Mouse (Mus musculus) myocyte (in vitro differentiated cells): ENCODE measurements around the gene Txnrd1. TPM values are rescaled to one million over a fixed set of nuclear protein-coding genes. Genes with fewer than 3 reads are reported as not detected.

Experiments
- H3K27me3 ChIP-seq: one replicate; pipeline ENCODE4 v1.6.1; 2011; ENCODE audit not compliant: control insufficient read depth, insufficient read depth, insufficient read length
- H3K36me3 ChIP-seq: one replicate; pipeline ENCODE4 v1.6.1; 2011; ENCODE audit not compliant: control insufficient read depth, insufficient read depth
- H3K4me2 ChIP-seq: one replicate; pipeline ENCODE4 v1.6.1; 2011; ENCODE audit warnings: low read depth, control low read depth
- H3K4me3 ChIP-seq: one replicate; pipeline ENCODE4 v1.5.1; 2011; ENCODE audit warnings: mild to moderate bottlenecking, control low read depth, moderate library complexity
- H3K79me2 ChIP-seq: one replicate; pipeline ENCODE4 v1.6.1; 2011; ENCODE audit not compliant: control insufficient read depth, insufficient read depth
- H3ac ChIP-seq: one replicate; pipeline ENCODE4 v1.6.1; 2011; ENCODE audit not compliant: control insufficient read depth, insufficient read length
- CEBPB ChIP-seq: IDR thresholded peaks from 2 replicates; pipeline ENCODE4 v1.6.1; 2011; ENCODE audit warnings: mild to moderate bottlenecking, moderate library complexity; ENCODE audit not compliant: poor library complexity, insufficient read depth, severe bottlenecking
- E2F4 ChIP-seq: IDR thresholded peaks from one replicate; pipeline ENCODE4 v1.6.1; 2011; ENCODE audit warnings: mild to moderate bottlenecking, control low read depth, moderate library complexity; ENCODE audit not compliant: insufficient read depth
- MAX ChIP-seq: IDR thresholded peaks from one replicate; pipeline ENCODE4 v1.6.1; 2011; ENCODE audit warnings: low read depth, mild to moderate bottlenecking, control low read depth
- MYOD1 ChIP-seq, 3 experiments: IDR thresholded peaks; one replicate each; pipeline ENCODE4 v1.6.1; 2011; ENCODE audit warnings: control low read depth in 2 of 3, low read depth in 2 of 3, mild to moderate bottlenecking in 2 of 3, moderate library complexity in 1 of 3; ENCODE audit not compliant: insufficient read length in 2 of 3, control insufficient read depth in 1 of 3
- MYOG ChIP-seq, 3 experiments: IDR thresholded peaks; one replicate each; pipeline ENCODE4 v1.6.1; 2011; ENCODE audit warnings: control low read depth in 2 of 3, low read depth in 2 of 3, mild to moderate bottlenecking in 2 of 3; ENCODE audit not compliant: insufficient read length in 2 of 3, control insufficient read depth in 1 of 3, insufficient read depth in 1 of 3
- POLR2A ChIP-seq: IDR thresholded peaks from one replicate; pipeline ENCODE4 v1.6.1; 2011; ENCODE audit warnings: low read depth, mild to moderate bottlenecking, control low read depth, moderate library complexity; ENCODE audit not compliant: insufficient read length
- POLR2AphosphoS2 ChIP-seq: IDR thresholded peaks from one replicate; pipeline ENCODE4 v1.6.1; 2011; ENCODE audit warnings: low read depth, control low read depth; ENCODE audit not compliant: insufficient read length
- REST ChIP-seq: IDR thresholded peaks from one replicate; pipeline ENCODE4 v1.6.1; 2011; ENCODE audit warnings: mild to moderate bottlenecking, control low read depth, moderate library complexity; ENCODE audit not compliant: insufficient read depth, insufficient read length
- SRF ChIP-seq: IDR thresholded peaks from one replicate; pipeline ENCODE4 v1.6.1; 2011; ENCODE audit warnings: low read depth; ENCODE audit not compliant: control insufficient read depth, insufficient read length
- TCF12 ChIP-seq: IDR thresholded peaks from one replicate; pipeline ENCODE4 v1.6.1; 2011; ENCODE audit warnings: mild to moderate bottlenecking, control low read depth; ENCODE audit not compliant: poor library complexity, insufficient read depth, severe bottlenecking
- TCF3 ChIP-seq: IDR thresholded peaks from one replicate; pipeline ENCODE4 v1.6.1; 2011; ENCODE audit warnings: low read depth, control low read depth; ENCODE audit not compliant: insufficient read length
- USF1 ChIP-seq: IDR thresholded peaks from one replicate; pipeline ENCODE4 v1.6.1; 2011; ENCODE audit warnings: low read depth, mild to moderate bottlenecking, control low read depth, moderate library complexity
- polyA plus RNA-seq: library from polyadenylated mRNA; unstranded; fragments of >200 nt; fragmentation: generic; extraction: Trizol; gene quantifications from one replicate; pipeline ENCODE4 v1.2.1, GENCODE M21; 2012; ENCODE audit warnings: missing spikeins

The Txnrd1 gene
- polyA plus RNA-seq, 1 experiment: 77.0 TPM

DNA sequence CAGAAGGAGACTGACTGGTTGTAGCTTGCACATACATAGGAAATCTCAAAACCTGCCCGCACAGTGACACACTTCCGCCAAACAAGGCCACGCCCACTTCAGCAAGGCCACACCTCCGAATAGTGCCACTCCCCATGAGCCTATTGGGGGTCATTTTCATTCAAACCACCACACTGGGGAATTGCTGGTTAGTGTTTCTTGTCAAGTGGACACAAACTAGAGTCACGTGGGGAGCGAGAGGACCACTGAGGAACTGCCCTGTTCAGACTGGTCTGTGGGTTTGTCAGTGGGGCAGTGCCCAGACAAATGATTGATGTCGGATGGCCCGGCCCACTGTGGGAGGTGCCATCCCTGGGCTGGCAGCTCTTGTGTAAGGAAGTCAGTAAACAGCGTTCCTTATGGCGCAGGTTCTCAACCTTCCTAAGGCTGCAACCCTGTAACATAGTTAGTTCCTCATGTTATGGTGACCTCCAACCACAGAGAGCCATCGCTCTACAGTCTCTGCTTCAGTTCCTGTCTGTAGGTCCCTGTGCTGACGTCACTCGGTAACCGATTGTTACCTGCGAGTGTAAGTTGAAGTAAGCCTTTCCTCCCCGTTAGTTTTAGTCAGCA, 66.2 kb downstream of the Txnrd1 start:
- H3K4me2 ChIP-seq: no peak overlapping the region
- no peak overlapping the region for H3ac ChIP-seq
- H3K36me3 ChIP-seq: peaks cover 19% of the 10 kb centered on the region
- no peak overlapping the region for H3K4me3 ChIP-seq
- TF ChIP-seq POLR2AphosphoS2 (peak; percentile 11), SRF (no peak)
- H3K27me3 ChIP-seq: no peaks in the 10 kb centered on the region
- no peaks in the 10 kb centered on the region for H3K79me2 ChIP-seq

DNA sequence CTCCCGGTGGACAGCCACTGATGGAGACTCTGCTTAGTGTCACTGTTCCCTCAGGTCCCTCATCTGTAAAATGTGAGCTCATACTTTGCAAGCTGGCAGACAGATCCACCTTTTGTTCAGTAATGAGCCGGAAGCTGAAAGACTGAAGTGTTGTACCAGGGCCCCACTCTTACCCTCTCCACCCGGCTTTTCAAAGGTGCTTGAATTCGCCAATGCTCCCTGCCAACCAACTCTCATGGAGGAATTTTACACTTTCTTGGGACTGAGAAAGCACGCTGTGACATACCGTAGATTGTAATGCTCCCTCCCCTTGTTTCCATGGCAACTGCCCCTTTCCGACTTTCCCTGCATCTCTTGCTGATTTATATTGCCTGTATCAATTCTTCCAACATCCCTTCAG, 66.8 kb downstream of the Txnrd1 start:
- H3K36me3 ChIP-seq: peaks cover 14% of the 10 kb centered on the region
- no peaks in the 10 kb centered on the region for H3K79me2 ChIP-seq
- no peaks in the 10 kb centered on the region for H3K27me3 ChIP-seq
- no peak overlapping the region for H3K4me2 ChIP-seq
- TF ChIP-seq CEBPB (no peak), POLR2A (no peak), SRF (no peak), POLR2AphosphoS2 (no peak), E2F4 (no peak), USF1 (no peak)
- no peak overlapping the region for H3ac ChIP-seq
- no peak overlapping the region for H3K4me3 ChIP-seq

DNA sequence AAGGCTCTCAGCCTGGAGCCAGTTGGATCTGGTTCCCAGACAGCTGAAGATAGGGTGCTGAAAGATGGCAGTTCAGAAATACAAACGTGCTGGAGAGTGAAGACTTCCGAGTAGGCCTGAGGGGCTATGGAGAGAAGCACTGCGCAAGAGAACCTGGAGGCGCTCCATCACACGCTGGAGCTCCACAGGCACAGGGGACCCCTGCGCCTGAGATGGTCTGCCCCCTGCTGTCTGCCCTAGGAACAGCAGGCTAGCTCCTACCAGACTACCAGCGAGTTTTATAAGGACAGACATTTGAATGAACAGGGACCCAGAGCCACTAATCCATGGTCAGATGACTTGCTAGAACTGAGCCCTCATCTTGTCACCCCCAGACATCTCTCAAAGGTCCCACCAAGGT, 67.7 kb downstream of the Txnrd1 start:
- Histone ChIP-seq H3K4me3 (no peak overlapping the region), H3K36me3 (peaks cover 5% of the 10 kb centered on the region), H3K79me2 (no peaks in the 10 kb centered on the region), H3K27me3 (no peaks in the 10 kb centered on the region), H3K4me2 (no peak overlapping the region), H3ac (no peak overlapping the region)
- TF ChIP-seq POLR2AphosphoS2 (no peak), TCF12 (no peak), MYOG (IDR thresholded peaks at IDR 0.05; ENCODE audit: control insufficient read depth in 1 of 3, insufficient read depth in 1 of 3, insufficient read length in 2 of 3, low read depth in 2 of 3) (no peak), TCF3 (no peak), USF1 (no peak), MYOD1 (IDR thresholded peaks at IDR 0.05; ENCODE audit: control insufficient read depth in 1 of 3, insufficient read length in 2 of 3, low read depth in 2 of 3) (no peak), E2F4 (no peak), POLR2A (no peak)

DNA sequence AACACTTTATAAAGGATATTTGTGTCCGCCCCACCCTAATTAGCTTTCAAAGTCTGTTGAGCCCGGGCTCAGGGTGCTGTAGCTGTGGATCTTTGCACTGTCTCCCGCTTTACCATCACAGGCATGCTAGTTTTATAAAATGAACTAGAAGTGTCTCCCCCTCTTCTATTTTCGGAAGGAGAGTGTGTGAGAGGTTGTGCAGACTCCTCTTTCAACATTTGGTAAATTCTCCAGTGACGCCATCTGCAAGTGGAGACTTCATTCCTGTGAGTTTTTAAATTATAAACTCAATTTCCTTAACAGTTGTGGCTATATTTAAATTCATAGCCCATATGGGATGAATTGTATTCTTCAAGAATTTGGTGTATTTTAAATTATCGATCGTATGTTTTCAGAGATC, 74.8 kb downstream of the Txnrd1 start:
- TF ChIP-seq REST (no peak), POLR2A (no peak), SRF (no peak), TCF12 (no peak), TCF3 (no peak), USF1 (no peak), MAX (no peak), E2F4 (no peak), POLR2AphosphoS2 (no peak), MYOG (IDR thresholded peaks at IDR 0.05; ENCODE audit: control insufficient read depth in 1 of 3, insufficient read depth in 1 of 3, insufficient read length in 2 of 3, low read depth in 2 of 3) (no peak), MYOD1 (IDR thresholded peaks at IDR 0.05; ENCODE audit: control insufficient read depth in 1 of 3, insufficient read length in 2 of 3, low read depth in 2 of 3) (no peak), CEBPB (no peak)
- Histone ChIP-seq H3K4me3 (no peak overlapping the region), H3K36me3 (no peaks in the 10 kb centered on the region), H3K79me2 (no peaks in the 10 kb centered on the region), H3K4me2 (no peak overlapping the region), H3K27me3 (no peaks in the 10 kb centered on the region), H3ac (no peak overlapping the region)

- Histone ChIP-seq H3ac (no peak overlapping the region), H3K4me3 (no peak overlapping the region), H3K36me3 (no peaks in the 10 kb centered on the region), H3K4me2 (peak overlapping the region; percentile 35), H3K27me3 (no peaks in the 10 kb centered on the region), H3K79me2 (no peaks in the 10 kb centered on the region)
- TF ChIP-seq POLR2AphosphoS2: no peak
- TF ChIP-seq TCF12: no peak
- no peak for TF ChIP-seq E2F4
- TF ChIP-seq TCF3: no peak
- no peak for TF ChIP-seq MYOG (IDR thresholded peaks at IDR 0.05; ENCODE audit: control insufficient read depth in 1 of 3, insufficient read depth in 1 of 3, insufficient read length in 2 of 3, low read depth in 2 of 3)
- TF ChIP-seq REST: no peak
These were observed 75.6 kb downstream of the Txnrd1 start for GRCm38 (mm10) chr10:82909382-82909781.
